Mouse (Mus musculus) left cerebral cortex, adult 8-10 months (tissue): ENCODE measurements at regions not wholly inside any gene's neighbourhood (a gene's known extent, or its start where the extent isn't known, plus 50 kb on each side); places are given as distances from the start of the nearest gene placed in this dataset.
"Not testable (repeated sequence)": the region's sequence is repeated elsewhere in the genome, so short reads cannot be mapped to it uniquely, and the experiment has no call there.

Source experiments
- DNase-seq, 2 experiments: peaks; one replicate each; pipeline ENCODE4 v3.0.0; 2022; ENCODE audit warnings: low spot score in 2 of 2

DNA sequence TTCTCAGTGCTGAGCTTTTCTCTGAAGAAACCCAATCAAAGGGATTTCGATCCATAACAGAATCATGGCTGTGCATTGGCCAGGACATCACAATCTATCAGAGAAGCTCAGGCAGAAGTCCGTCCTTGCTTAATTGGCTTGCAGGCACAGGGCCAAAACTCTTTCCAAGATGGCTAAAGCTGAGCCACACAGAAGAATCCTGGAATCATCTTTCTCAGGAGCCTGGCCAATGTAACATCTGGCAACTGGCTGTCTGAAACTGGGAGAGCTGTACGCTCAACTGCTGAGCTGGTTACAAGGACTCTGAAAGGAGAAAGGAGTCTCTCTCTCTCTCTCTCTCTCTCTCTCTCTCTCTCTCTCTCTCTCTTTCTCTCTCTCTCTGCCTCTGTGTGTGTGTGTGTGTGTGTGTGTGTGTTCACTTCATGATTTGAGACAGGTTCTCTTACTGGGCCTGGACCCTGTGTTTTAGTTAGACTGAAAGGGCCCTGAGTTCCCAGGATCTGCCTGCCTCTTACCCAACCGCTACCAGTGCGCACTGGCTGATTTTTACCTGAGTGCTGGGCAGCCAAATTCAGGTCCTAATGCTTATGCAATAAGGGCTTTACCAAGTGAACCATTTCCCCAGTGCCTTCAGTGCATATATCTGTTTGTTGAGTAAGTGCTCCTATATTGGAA lies 333.3 kb upstream of the Cwc22 start:
- DNase-seq: no peak

DNA sequence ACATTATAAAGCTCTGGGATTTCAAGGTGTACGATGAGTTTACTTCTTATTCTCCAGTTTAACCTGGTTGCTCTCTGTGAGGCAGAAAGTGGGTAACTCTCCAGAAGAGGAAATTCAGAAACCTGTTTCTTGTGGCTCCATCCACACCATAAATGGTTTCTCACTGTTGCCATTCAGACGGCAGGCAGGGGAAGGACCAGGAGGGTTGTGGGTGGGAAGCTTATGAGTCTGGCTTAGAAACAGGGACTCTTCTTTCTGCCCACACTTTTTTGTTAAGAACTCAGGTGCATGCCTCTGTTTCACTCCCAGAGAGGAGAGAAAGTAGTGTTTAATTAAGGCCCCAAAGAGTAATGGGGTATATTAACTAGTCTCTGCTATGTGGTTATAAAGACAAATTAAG lies 332.5 kb upstream of the Cwc22 start:
- DNase-seq: no peak

DNA sequence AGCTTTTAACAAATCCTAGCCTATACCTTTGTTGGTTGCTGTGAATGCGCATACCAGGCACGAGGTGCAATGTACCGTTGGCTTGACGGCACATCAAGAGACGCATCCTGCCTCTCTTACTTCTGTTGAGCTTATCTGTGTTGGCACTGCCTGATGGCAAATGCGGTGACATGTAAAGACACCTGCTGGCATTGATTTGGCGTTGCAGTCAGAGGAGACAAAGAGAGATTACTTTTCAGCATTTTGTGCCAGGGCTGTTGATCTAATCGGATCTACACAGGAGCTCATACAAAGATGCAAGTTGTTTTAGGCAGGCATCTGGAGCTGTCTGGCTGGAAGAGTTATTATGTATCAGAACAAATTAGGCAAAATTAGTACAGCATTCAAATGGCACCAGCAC lies 331.5 kb upstream of the Cwc22 start:
- DNase-seq: no peak

DNA sequence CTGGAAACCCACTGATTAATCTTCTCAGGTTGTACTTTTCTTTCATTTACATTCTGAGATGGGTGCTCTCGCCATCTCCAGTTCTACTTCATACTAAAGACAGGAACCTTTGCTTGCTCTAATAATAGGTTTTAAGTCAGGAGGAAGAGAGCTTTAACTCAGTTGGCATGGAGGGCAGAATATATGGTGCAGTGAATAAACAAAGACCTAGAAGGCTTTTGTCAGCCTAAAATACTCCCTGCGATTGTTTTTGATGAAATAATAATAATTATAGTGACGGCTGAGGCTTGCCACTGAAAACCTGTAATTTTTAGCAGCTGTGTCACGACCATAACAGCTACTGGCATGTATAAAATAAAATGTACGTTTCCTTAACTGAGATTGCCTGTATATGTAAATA lies 327.9 kb upstream of the Cwc22 start:
- DNase-seq: no peak

DNA sequence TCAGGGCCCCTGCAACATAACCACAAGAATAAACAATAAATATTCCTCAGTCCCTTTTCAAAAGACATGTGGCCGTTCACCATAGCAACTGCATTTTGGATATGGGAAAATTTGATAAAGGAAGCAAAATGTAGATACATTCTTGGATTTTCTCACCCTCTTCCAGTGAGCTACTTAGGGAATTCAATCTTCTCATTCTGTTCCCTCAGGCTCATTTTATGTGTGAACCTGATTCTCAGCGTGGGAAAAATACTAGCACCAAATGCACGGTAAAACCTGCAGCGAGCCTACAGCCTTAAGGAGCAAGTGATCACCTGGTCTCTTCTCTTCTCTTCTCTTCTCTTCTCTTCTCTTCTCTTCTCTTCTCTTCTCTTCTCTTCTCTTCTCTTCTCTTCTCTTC lies 322.5 kb upstream of the Cwc22 start:
- DNase-seq: no peak

DNA sequence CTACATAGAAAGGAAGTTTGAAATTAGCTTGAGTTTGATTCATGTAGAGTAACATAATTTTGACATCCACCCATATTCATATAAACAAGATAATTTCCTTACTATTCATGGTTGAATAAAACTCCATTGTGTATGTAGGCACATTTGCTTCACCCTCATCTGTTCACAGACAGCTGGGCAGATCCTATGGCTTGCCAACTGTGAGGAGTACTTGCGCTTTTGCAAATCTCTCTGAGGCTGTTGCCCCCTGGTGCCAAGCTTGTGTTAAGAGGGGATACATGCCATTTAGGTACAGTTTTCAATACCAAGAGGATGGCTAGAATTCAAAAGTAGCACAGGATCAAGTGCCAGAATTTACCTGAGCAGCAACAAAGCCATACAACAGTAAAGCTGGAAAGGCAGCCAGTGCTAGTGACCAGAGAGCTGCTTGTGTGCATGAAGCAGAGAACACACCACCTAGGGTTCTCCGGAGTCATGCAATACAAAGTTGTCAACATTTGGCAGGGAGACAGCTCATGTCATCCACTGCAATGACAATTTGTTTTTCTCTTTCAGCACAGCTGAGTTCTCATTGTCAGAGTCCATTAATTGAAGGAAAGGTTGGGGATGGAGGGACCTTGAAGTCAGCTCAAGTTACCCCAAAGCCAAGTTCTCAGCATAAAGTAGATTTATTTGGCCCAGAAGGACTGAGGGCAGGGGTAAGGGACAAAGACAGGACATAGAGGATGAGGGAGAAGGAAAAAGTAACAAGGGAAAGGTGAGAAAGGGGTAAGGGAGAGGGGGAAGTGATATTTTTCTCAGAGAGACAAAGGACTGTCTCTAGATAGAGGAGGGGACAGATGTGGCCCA lies 321.6 kb upstream of the Cwc22 start:
- no peak for DNase-seq

DNA sequence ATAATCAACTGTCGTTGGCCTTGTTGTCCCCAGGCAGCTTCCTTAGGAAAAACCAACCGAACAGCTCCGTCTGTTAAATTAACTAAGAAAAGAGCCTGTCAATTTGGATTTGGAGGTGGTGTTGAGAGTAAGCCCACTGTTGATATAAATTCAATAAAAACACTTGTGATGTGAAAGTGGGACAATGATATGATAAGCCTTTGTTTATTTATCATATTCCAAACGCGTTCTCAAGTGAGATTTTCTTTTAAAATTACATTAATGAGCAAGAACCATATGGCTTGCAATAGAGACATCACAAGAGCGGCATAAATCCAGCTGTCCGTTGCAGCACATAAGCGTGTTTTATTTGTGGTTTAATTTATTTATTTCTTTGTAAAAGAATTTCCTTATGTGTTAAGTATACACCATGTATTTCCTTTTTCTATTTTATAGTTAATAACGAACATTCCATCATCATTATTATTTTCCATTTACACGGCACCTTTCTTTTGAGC lies 307.5 kb upstream of the Cwc22 start:
- DNase-seq: no peak

DNA sequence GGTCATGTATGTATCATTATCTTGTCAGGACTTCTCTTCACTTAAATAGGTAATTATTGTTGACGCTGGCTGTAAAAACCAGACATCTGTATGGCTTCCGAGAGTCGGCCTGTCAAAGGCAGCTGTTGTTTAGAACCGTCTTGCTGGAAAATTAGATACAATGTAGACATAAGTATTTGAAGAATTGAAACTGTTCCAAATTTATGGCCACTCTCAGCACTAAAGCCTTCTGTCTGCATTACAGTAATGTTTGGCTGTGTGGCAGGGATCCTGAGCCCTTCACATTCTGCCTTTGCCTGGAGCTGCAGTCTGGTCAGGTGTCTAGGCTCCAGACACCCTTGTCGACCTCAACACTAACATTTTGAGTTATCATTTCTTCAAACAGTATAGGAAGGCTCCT lies 300.2 kb upstream of the Cwc22 start:
- no peak for DNase-seq

DNA sequence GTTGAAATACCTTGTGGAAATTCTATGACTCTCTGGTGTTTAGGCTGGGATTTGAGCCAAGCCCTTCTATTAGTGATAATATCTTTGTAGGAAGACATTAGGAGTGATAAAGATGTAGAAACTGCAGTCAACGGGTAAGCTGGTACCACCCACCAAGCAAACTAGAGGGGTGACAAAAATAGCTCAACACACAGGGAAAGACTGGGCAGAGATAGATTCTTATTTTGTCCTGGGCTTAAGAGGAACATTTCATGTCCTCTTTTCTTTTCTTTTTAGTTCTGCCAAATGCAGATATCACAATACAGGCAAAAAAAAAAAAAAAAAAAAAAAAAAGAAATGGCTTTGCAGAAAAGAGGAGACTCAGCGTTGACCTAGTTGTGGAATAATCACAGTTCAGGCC lies 294.1 kb upstream of the Cwc22 start:
- DNase-seq: no peak

DNA sequence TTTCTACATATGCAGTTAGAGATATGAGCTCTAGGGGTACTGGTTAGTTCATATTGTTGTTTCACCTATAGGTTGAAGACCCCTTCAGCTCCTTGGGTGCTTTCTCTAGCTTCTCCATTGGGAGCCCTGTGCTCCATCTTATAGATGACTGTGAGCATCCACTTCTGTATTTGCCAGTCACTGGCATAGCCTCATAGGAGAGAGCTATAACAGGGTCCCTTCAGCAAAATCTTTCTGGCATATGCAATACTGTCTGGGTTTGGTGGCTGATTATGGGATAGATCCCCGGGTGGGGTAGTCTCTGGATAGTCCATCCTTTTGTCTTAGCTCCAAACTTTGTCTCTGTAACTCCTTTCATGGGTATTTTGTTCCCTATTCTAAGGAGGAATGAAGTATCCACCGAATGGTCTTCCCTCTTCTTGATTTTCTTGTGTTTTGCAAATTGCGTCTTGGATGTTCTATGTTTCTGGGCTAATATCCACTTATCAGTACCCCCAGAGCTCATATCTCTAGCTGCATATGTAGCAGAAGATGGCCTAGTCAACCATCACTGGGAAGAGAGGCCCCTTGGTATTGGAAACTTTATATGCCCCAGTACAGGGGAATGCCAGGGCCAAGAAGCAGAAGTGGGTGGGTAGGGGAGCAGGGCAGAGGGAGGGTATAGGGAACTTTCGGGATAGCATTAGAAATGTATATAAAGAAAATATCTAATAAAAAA lies 279.4 kb upstream of the Cwc22 start:
- DNase-seq: not testable (repeated sequence)

DNA sequence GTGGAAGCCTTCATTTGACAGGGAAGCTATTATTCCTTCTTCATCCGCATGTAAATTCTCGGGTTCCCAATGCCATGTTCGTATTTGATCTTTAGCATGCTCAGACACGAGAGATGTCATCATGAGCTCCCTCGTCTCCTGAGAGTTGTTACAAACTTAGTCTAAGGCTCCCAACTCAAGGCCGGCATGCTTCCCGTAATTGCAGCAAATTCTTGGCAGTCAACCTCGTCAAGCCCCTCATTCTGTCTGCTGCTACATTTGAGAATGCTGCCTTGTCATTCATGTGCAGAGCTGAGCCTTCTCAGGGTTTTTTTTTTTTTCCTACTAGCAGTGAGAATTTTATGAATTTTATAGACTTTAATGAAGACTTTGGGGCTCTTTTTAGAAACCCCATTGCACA lies 268.3 kb upstream of the Cwc22 start:
- no peak for DNase-seq

DNA sequence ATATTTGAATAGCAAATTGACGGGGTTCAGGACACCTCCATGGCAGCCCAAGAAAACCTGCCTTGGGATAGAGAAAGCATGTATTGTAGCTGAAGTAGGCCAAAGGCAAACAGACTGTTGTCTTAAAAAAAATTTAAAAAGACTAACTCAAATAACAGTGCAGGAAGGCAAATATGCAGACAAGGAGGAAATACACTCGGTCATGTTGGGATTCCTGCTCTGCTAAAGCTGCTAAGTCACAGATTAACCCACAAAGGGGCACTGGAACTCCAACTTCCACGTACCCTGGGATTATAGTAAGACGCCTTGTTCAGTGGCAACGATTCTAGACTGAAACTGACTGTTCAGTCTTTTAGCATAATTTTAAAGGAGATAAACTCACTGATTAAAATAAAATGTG lies 258.9 kb upstream of the Cwc22 start:
- no peak for DNase-seq

DNA sequence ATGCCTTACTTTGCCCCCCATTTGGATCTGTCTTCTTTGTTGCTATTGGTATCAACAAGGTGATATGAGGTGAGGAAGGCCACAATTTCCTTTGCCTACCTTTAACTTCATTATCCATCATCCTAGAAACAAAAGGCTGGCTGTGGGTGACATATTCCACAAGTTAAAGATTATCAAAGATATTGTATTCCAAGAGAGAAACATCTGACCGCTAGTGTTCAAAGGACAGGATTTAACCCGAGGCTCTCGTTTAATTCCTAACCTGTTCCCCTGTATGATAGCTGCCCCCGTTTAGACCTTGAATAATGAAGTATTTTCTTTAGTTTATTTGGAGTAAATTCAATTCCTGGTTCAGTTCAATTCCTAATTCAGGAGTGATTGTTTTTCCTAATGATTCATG lies 249.8 kb upstream of the Cwc22 start:
- DNase-seq: no peak

DNA sequence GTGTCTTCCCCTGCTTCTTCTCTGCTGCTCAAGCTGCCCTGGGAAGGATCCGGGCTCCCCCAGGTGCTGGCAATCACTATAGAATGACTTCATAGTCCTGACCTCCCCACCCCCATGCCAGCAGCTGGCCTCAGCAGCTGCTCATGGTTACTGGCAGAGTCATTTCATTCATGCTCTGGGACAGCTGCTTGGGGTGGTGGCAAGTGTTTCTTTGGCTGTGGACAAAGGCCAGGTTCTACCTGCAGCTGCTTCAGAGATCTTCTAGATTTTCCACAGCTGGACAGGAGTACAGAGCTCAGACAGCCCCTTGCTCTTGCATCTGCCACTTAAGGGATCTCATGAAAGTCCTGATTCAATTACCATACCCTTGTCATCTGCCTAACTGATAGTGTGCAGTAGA lies 243.4 kb upstream of the Cwc22 start:
- no peak for DNase-seq

DNA sequence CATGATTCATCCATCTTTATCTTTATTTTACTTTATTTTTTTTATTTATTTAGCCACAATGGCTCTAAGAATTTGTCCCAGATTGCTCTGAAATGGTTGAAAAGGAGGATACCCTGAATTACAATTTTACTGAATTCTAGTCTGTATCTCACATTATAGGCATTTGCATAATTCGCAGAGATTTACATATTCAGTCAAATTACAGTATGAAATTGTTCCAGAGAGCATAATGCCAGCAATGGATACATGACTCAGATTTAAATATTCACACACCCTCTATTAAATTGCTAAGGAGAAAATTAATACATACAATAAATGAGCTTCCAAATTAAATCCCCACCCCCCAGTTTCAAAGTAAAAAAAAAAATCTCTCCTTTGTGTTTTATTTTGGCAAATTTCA lies 238.8 kb upstream of the Cwc22 start:
- DNase-seq: no peak

DNA sequence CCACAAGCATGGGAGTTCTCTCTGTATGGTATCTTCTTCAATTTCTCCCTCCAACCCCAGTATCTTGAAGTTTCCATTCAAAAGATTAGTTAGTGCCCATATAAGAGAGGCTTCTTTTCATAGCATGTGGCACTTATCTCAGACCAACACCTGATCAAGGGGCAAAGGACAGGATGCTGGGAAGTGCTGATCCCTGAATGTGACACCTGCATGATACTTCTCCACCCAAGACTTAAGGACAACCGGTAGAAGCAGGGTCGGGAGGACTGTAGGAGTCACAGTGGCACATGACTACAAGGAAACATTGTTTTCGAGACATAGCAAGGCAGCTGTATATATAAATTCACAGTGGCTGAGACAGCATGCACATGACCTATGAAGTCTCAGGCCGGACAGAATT lies 227.6 kb upstream of the Cwc22 start:
- no peak for DNase-seq

DNA sequence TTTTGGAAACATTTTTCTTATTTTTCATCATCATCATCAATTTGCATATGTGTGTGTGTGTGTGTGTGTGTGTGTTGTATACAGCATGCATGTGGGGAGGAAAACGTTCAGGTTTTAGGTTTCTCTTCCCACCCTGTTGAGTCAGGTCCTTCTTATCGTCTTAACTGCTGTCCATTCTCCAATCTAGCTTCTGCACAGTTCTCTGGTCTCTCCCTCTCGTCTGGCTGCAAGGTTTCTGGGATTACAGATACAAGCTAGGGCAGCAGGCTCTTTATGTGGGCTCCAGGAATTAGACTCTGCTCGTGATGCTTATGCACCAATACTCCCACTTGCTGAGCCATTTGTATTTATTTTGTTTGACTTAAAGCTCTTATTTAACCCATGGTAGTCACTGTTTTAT lies 226.6 kb upstream of the Cwc22 start:
- DNase-seq: no peak

DNA sequence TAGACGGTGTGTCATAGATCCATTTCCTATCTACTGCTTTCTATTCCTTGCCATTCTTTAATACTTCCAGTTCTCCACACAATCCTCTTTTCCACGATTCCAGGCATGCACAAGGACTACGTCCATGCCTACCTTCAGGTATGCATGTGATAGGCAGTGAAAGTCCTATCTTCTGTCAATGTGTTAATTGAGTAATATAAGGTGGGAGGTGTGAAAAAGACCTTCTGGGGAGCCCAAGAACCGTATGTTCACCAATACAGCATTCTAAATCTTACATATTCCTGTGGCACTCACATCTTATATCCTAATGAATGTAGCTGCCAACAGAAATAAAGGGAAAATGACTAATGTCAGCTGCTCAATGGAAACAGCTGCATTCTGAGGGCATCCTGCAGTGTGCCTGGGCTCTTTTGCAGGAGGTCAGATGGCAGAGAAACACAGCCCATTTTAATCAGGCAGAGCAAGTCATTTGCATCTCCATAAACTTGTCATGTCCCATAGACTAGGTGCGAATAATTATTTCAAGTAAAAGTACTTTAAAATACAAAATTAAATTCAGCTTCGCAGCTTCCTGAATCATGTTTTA lies 224.1 kb upstream of the Cwc22 start:
- no peak for DNase-seq

DNA sequence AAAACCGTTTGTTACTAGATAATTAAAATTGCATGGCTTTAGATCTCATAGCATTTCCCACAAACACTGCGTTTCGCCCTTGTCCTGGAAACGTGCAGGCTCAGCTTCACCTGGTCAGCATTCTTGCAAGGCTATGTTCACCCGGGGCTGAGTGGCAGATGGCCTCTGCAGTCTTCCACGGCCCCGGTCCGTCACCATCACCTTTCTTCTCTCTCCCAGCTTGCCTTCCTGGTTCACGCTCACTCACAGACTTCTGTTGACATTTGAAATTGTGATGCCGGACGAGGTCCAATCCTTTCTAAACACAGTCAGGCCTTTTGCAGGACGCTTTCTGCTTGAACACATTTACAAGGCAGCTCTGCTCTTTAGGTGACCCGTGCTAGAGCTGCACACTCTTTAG lies 219.3 kb upstream of the Cwc22 start:
- DNase-seq: no peak

DNA sequence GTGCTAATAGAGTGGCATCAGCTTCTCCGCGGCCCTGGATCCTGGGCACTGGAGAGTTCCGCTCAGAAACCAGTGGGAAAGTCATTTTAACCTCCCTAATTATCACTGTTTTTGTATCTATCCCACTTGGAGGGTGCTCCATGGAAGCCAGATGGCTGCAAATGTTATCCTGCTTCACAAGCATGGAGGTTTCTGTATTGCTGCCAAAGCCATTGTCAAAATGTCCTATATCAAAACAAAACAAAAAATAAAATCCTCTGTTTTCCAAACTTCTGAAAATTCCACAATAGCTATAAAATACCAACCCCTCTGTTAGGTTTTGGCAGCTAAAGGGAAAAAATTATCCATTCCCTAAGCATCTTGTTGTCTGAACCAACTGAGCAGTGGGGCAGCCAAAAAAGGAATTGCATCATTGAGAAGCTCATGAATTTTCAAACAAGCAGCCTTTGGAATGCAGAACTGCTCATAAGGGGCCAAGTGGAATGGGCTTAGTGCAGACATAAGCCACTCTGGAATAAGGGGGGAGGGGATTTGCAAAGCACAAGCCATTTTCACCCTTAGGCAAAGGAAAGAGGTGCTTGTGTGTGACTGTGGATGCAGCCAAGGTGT lies 213.8 kb upstream of the Cwc22 start:
- no peak for DNase-seq

DNA sequence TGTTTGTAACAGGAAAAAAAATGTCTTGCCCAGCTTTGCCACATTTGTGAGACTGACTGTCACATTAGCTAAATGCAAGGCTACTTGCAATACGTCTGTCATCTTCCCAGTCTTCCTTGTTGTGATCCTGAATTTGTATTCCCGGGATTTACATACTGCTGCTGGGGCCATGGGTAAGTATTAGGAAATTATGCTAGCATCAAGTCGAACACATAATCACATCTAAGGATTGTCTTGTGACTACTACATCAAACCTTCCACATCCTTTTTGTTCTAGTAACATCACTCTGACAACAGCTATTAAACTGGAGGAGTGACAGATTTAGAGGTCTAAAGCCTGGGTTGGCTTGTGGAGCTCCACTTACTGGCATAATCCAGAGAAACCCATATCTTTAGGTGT lies 164.2 kb upstream of the Cwc22 start:
- DNase-seq: no peak

DNA sequence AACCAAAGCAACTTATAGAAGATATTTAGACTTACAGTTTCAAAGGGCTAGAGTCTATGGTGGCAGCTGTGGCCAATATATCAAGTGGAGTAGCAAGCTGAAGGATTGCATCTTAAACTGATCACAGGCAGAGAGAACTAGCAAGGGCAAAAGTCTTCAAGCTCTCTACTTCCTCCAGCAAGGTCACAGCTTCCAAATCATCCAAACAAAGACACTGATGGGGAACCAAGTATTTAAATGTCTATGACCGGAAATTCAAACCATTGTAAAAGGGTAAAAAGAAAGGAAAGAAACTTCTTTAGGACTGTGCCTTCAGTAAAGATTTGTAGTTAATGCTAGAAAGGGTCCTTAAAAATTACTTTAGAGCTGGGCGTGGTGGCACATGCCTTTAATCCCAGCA lies 149.4 kb upstream of the Cwc22 start:
- no peak for DNase-seq
